Mouse (Mus musculus) heart, postnatal 0 days (tissue): Measurements from ENCODE around the gene Siglecf. TPM values are rescaled to one million over a fixed set of nuclear protein-coding genes. Genes with fewer than 3 reads are reported as not detected.

Experiments used
- ATAC-seq: fragments of 200-750 bp; cut with Nextera tagmentation; 2 replicates; pipeline ENCODE4 v1.8.0; 2017; ENCODE audit warnings: low read depth, moderate number of reproducible peaks, moderate library complexity; ENCODE audit not compliant: insufficient read depth
- DNase-seq: peaks from one replicate; pipeline ENCODE4 v3.0.0-alpha.2; 2016; ENCODE audit warnings: low spot score
- H3K27ac ChIP-seq: fragments of 300-500 bp; sonication (generic); 2 replicates; pipeline ENCODE4 v1.5.1; 2014; ENCODE audit warnings: low read depth, mild to moderate bottlenecking
- H3K27me3 ChIP-seq: fragments of 300-500 bp; sonication (generic); 2 replicates; pipeline ENCODE4 v1.6.1; 2014; ENCODE audit warnings: low read length, mixed read lengths; ENCODE audit not compliant: control insufficient read depth, insufficient read depth
- H3K36me3 ChIP-seq: fragments of 300-500 bp; sonication (generic); replicated peaks from 2 replicates; pipeline ENCODE4 v1.6.1; 2014; ENCODE audit warnings: low read length, mixed read lengths; ENCODE audit not compliant: control insufficient read depth, insufficient read depth
- H3K4me1 ChIP-seq: fragments of 300-500 bp; sonication (generic); 2 replicates; pipeline ENCODE4 v1.6.1; 2014; ENCODE audit warnings: antibody characterized with exemption; ENCODE audit not compliant: control insufficient read depth, insufficient read depth
- H3K4me2 ChIP-seq: fragments of 300-500 bp; sonication (generic); 2 replicates; pipeline ENCODE4 v1.6.1; 2014; ENCODE audit warnings: low read depth, mild to moderate bottlenecking, low read length, moderate library complexity
- H3K4me3 ChIP-seq: fragments of 300-500 bp; sonication (generic); 2 replicates; pipeline ENCODE4 v1.5.1; 2014; ENCODE audit warnings: low read depth, low read length
- H3K9ac ChIP-seq: fragments of 300-500 bp; sonication (generic); replicated peaks from 2 replicates; pipeline ENCODE4 v1.6.1; 2014; ENCODE audit warnings: low read depth, low read length, mixed read lengths
- H3K9me3 ChIP-seq: fragments of 300-500 bp; sonication (generic); replicated peaks from 2 replicates; pipeline ENCODE4 v1.6.1; 2016; ENCODE audit warnings: low read length; ENCODE audit not compliant: control insufficient read depth
- CTCF ChIP-seq: IDR thresholded peaks from 2 replicates; pipeline ENCODE4 v1.5.1; 2016; ENCODE audit warnings: antibody characterized with exemption, control low read depth, low read depth
- EP300 ChIP-seq: IDR thresholded peaks from 2 replicates; pipeline ENCODE4 v1.6.1; 2016; ENCODE audit warnings: antibody characterized with exemption, low read depth
- WGBS: fragments of 180-500 bp; shearing (Covaris S2); extraction: QIAGEN DNeasy Blood & Tissue Kit; methylation state at CpG from one replicate; pipeline ENCODE4 v1.1.7; 2014; 5-methylcytosine and 5-hydroxymethylcytosine counted together
- polyA plus RNA-seq: library from polyadenylated mRNA; unstranded; fragments of >200 nt; fragmentation: Nextera tagmentation; extraction: Ambion mirVana; gene quantifications from 2 replicates; pipeline ENCODE4 v1.2.1, GENCODE M21; 2015
- total RNA-seq: library from RNA; depleted of rRNA; stranded (reverse); fragments of >200 nt; gene quantifications from 2 replicates; pipeline ENCODE4 v1.2.3, GENCODE M21; 2014; ENCODE audit warnings: low replicate concordance

Gene Siglecf
- total and polyA plus RNA-seq, 2 experiments from 2014 or later = 0.07 TPM; not detected in 1

DNA sequence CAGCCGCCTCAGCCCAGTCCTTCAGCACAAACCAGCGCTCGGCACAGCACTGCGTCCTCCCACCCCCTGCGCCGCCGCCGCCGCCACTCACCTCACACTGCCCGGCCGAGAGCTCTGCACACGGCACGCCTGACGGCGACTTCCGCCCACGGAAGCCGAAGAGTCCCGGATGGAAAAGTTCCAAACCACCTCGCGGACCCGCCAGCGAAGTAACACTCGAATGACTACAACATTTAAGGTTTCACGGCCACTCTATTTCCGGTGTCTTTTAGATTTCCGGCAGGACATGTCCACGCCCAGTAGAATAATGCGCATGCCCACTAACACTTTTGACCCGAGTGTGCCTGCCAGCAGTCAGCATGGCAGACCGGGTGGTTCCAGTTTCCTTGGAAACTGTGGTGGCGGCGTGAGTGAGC, 38.1 kb upstream of the Siglecf start, which contains the start of gene Zfp715:
Gene Zfp715, minus strand, starts transcription at position 282 of the 416 bp plus-strand sequence.
- peaks cover 22% of the 10 kb centered on the region for H3K36me3 ChIP-seq
- peak within 1 kb of the TSS; percentile 89 for H3K9ac ChIP-seq
- DNase-seq (peak; percentile 96), ATAC-seq (peak; percentile 93)
- peak within 1 kb of the TSS; percentile 97 for H3K27ac ChIP-seq
- no peaks in the 10 kb centered on the region for H3K27me3 ChIP-seq
- H3K4me3 ChIP-seq = peak within 1 kb of the TSS; percentile 88
- no peaks in the 10 kb centered on the region for H3K9me3 ChIP-seq
- H3K4me2 ChIP-seq = peak within 1 kb of the TSS; percentile 91
- peaks cover 27% of the 10 kb centered on the region for H3K4me1 ChIP-seq
- under 1% methylated on average over 33 of the region's 33 CpGs for WGBS
- TF ChIP-seq CTCF = no peak
- peak; percentile 67 for TF ChIP-seq EP300

DNA sequence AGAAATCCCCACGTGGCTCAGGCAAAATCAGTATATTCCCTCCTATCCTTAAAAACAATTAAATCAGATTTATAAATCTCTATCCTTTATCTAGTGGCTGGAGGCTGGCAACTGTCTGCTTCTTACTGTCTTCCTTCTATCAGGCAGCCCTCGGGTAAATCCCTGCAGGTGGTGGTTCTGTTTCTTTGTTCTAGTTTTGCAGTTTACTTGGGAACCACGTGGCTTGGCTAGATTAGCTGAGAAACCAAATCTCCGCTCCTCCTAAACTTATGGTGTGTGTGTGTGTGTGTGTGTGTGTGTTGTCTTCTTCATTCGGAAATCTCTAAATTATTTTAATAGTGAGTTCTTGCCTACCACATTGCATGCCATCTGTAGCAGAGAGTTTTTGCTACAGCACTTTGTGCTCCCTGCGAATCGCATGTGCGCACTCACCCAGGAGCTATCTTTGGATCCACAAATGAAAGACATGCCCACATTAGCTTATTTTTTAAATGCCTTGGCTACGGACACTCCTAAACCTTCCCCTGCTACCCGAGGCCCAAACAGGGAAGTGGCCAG, 24.8 kb upstream of the Siglecf start:
- H3K4me3 ChIP-seq = no peak overlapping the region
- no peaks in the 10 kb centered on the region for H3K4me1 ChIP-seq
- H3K4me2 ChIP-seq = no peak overlapping the region
- H3K9ac ChIP-seq = no peak overlapping the region
- no peaks in the 10 kb centered on the region for H3K36me3 ChIP-seq
- ATAC-seq (no peak), DNase-seq (no peak)
- H3K27ac ChIP-seq = no peak overlapping the region
- WGBS = 48% methylated on average over 10 of the region's 10 CpGs
- TF ChIP-seq EP300 (no peak), CTCF (no peak)
- no peaks in the 10 kb centered on the region for H3K9me3 ChIP-seq
- no peaks in the 10 kb centered on the region for H3K27me3 ChIP-seq

DNA sequence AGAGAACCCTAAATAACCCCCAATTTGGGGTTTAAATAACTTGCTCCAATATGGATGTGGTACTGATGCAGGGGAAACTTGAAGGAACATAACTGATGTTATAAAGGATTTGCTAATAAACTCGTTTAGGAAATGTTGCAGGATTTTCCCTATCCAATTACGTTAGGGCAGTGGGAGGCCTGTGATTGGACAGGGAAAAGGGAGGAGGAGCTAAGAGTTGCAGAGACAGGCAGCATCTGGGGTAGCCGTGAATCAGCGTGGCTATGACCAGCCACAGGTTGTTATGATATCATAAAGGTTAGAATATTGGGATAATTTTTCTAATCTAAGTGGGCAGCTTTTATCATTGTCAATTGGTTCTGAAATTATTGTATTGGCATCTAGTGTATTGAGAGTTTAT, 23.0 kb upstream of the Siglecf start:
- no peaks in the 10 kb centered on the region for H3K27me3 ChIP-seq
- 48% methylated on average over 4 of the region's 4 CpGs for WGBS
- H3K9ac ChIP-seq = no peak overlapping the region
- no peaks in the 10 kb centered on the region for H3K4me1 ChIP-seq
- H3K4me3 ChIP-seq = no peak overlapping the region
- ATAC-seq (no peak), DNase-seq (no peak)
- no peaks in the 10 kb centered on the region for H3K36me3 ChIP-seq
- H3K27ac ChIP-seq = no peak overlapping the region
- no peak overlapping the region for H3K4me2 ChIP-seq
- TF ChIP-seq CTCF (no peak), EP300 (no peak)
- H3K9me3 ChIP-seq = no peaks in the 10 kb centered on the region

DNA sequence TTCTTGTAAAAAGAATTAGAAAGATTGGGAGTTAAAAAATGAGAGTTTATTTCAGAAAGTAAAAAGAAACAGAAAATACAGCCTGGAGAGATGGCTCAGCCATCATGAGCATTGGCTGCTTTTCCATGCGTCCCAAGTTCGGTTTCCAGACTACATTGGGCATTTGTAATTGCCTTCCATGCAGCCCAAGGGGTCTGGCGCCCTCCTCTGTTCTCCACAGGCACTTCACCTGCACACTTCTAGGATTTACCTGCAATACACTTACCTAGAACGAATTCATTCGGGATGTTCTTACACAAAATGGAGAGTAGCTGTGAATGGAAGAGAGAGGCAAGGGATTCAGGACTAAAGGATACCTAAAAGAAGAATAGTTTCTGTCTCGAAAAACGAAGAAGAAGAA, 17.9 kb upstream of the Siglecf start:
- Histone ChIP-seq H3K9ac (no peak overlapping the region), H3K9me3 (no peaks in the 10 kb centered on the region), H3K27ac (no peak overlapping the region), H3K36me3 (no peaks in the 10 kb centered on the region), H3K4me2 (no peak overlapping the region), H3K4me1 (no peaks in the 10 kb centered on the region), H3K4me3 (no peak overlapping the region), H3K27me3 (no peaks in the 10 kb centered on the region)
- TF ChIP-seq EP300 (no peak), CTCF (peak; percentile 68)
- WGBS = 32% methylated on average over 5 of the region's 7 CpGs
- ATAC-seq (no peak), DNase-seq (no peak)

DNA sequence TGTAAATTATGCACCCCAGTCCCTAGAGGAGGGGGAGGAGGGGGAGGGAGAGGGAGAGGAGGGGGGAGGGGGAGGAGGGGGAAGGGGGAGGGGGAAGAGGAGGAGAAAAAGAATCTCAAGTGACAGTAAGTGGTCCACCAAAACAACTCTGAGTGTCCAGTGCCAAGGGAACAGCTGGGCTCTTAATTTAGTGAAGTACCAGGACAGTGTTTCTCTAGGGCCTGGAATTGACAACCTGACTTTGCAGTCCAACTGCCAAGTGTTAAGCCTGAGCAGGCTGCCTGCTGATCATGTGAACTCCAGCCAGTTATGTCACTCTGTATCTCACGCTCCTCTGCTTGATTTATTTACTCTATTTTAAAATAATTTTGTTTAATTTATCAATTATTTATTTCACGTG, 17.2 kb upstream of the Siglecf start:
- Histone ChIP-seq H3K9ac (no peak overlapping the region), H3K4me1 (no peaks in the 10 kb centered on the region), H3K9me3 (no peaks in the 10 kb centered on the region), H3K4me2 (no peak overlapping the region), H3K27me3 (no peaks in the 10 kb centered on the region), H3K27ac (no peak overlapping the region), H3K4me3 (no peak overlapping the region), H3K36me3 (no peaks in the 10 kb centered on the region)
- 46% methylated on average over 2 of the region's 2 CpGs for whole genome bisulfite sequencing
- no peak for TF ChIP-seq CTCF
- TF ChIP-seq EP300 = no peak
- ATAC-seq (no peak), DNase-seq (no peak)

DNA sequence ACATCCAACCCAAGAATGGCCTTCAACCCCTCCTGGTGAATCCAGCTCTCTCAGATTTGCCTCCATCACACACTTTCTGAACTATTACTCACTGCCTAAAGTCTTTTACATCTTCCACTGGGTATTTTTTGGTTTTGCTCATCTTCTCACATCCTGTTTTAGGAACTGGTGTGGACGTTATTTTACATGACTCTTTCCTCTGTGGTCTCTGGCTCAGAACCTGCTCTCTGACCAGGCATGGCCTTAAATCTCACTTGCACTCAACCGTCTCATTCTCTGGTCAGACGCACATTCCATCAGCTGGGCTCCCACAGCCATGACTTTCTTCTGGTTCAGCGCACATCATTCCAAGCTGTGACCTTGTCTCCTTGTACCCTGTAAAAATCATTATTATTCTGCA, 10.4 kb upstream of the Siglecf start:
- Histone ChIP-seq H3K27ac (no peak overlapping the region), H3K36me3 (no peaks in the 10 kb centered on the region), H3K4me1 (no peaks in the 10 kb centered on the region), H3K9me3 (no peaks in the 10 kb centered on the region), H3K4me3 (no peak overlapping the region), H3K4me2 (no peak overlapping the region), H3K27me3 (no peaks in the 10 kb centered on the region), H3K9ac (no peak overlapping the region)
- WGBS = 75% methylated on average over 4 of the region's 4 CpGs
- TF ChIP-seq CTCF (no peak), EP300 (no peak)
- DNase-seq (no peak), ATAC-seq (no peak)
